Mouse (Mus musculus) limb, embryonic 11.5 days (tissue): ENCODE measurements at regions not wholly inside any gene's neighbourhood (a gene's known extent, or its start where the extent isn't known, plus 50 kb on each side); places are given as distances from the start of the nearest gene placed in this dataset.

Experiments
- ATAC-seq: fragments of 200-750 bp; cut with Nextera tagmentation; 2 replicates; pipeline ENCODE4 v1.8.0; 2017; ENCODE audit warnings: low read depth; ENCODE audit not compliant: insufficient number of reproducible peaks, low FRiP score, low TSS enrichment
- DNase-seq: peaks from one replicate; pipeline ENCODE4 v3.0.0-alpha.2; 2015; ENCODE audit warnings: low spot score
- H3K27ac ChIP-seq: fragments of 300-500 bp; sonication (generic); replicated peaks from 2 replicates; pipeline ENCODE4 v1.5.1; 2014; ENCODE audit warnings: low read depth, mild to moderate bottlenecking, low read length
- H3K27me3 ChIP-seq: fragments of 300-500 bp; sonication (generic); 2 replicates; pipeline ENCODE4 v1.6.1; 2014; ENCODE audit warnings: mild to moderate bottlenecking, low read length, mixed read lengths; ENCODE audit not compliant: control insufficient read depth, insufficient read depth
- H3K36me3 ChIP-seq: fragments of 300-500 bp; sonication (generic); 2 replicates; pipeline ENCODE4 v1.6.1; 2014; ENCODE audit warnings: mild to moderate bottlenecking, low read length, moderate library complexity, mixed read lengths; ENCODE audit not compliant: control insufficient read depth, insufficient read depth
- H3K4me1 ChIP-seq: fragments of 300-500 bp; sonication (generic); 2 replicates; pipeline ENCODE4 v1.6.1; 2014; ENCODE audit warnings: low read length, mixed read lengths; ENCODE audit not compliant: control insufficient read depth, insufficient read depth
- H3K4me2 ChIP-seq: fragments of 300-500 bp; sonication (generic); 2 replicates; pipeline ENCODE4 v1.6.1; 2014; ENCODE audit warnings: low read depth, mild to moderate bottlenecking, moderate library complexity; ENCODE audit not compliant: severe bottlenecking
- H3K4me3 ChIP-seq: fragments of 300-500 bp; sonication (generic); 2 replicates; pipeline ENCODE4 v1.5.1; 2014; ENCODE audit warnings: low read depth, low read length
- H3K9ac ChIP-seq: fragments of 300-500 bp; sonication (generic); 2 replicates; pipeline ENCODE4 v1.6.1; 2014; ENCODE audit warnings: mild to moderate bottlenecking, low read length
- H3K9me3 ChIP-seq: fragments of 300-500 bp; sonication (generic); 2 replicates; pipeline ENCODE4 v1.6.1; 2016; ENCODE audit warnings: low read length; ENCODE audit not compliant: control insufficient read depth
- WGBS: fragments of 180-500 bp; shearing (Covaris S2); extraction: QIAGEN DNeasy Blood & Tissue Kit; methylation state at CpG from one replicate; pipeline ENCODE4 v1.1.7; 2014; 5-methylcytosine and 5-hydroxymethylcytosine counted together

- DNase-seq = no peak
- 85% methylated on average over 9 of the region's 9 CpGs for WGBS
- Histone ChIP-seq H3K36me3 (no peaks in the 10 kb centered on the region), H3K4me2 (no peak overlapping the region), H3K4me3 (no peak overlapping the region), H3K4me1 (no peaks in the 10 kb centered on the region), H3K9ac (no peak overlapping the region), H3K27ac (no peak overlapping the region), H3K9me3 (no peaks in the 10 kb centered on the region), H3K27me3 (no peaks in the 10 kb centered on the region)
- ATAC-seq = no peak
Measured at GRCm38 (mm10) chr13:42391330-42392005, 90.2 kb downstream of the Edn1 start.

- Histone ChIP-seq H3K27ac (no peak overlapping the region), H3K36me3 (no peaks in the 10 kb centered on the region), H3K9me3 (no peaks in the 10 kb centered on the region), H3K4me2 (no peak overlapping the region), H3K9ac (no peak overlapping the region), H3K4me1 (no peaks in the 10 kb centered on the region), H3K27me3 (no peaks in the 10 kb centered on the region), H3K4me3 (no peak overlapping the region)
- WGBS = 97% methylated on average over 7 of the region's 7 CpGs
- ATAC-seq = no peak
- DNase-seq = no peak
Measured at GRCm38 (mm10) chr13:42392701-42393100, 91.4 kb downstream of the Edn1 start.

DNA sequence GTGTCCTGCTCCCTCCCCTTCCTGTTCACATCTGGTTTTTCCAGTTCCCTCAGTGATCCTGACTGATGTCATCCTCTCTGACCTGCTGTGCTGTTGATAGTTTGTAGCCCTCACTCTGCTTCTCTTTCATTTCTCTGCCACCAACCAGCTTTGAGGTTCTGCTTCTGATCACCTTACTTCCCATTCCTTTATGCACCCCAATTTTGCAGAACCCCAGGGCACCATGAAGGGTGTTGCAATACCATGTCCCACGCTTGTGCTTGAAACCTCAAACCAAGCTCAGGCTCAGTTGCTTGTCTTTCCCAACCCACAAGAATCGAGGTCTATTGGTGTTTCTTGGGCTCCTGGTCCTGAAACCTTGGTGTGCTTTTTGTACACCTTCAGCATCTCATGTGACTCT, 93.3 kb downstream of the Edn1 start:
- no peak overlapping the region for H3K4me2 ChIP-seq
- H3K9me3 ChIP-seq = no peaks in the 10 kb centered on the region
- H3K27me3 ChIP-seq = no peaks in the 10 kb centered on the region
- 65% methylated on average over 2 of the region's 2 CpGs for WGBS
- H3K27ac ChIP-seq = no peak overlapping the region
- H3K4me3 ChIP-seq = no peak overlapping the region
- H3K36me3 ChIP-seq = no peaks in the 10 kb centered on the region
- no peaks in the 10 kb centered on the region for H3K4me1 ChIP-seq
- DNase-seq = no peak
- no peak overlapping the region for H3K9ac ChIP-seq
- no peak for ATAC-seq

DNA sequence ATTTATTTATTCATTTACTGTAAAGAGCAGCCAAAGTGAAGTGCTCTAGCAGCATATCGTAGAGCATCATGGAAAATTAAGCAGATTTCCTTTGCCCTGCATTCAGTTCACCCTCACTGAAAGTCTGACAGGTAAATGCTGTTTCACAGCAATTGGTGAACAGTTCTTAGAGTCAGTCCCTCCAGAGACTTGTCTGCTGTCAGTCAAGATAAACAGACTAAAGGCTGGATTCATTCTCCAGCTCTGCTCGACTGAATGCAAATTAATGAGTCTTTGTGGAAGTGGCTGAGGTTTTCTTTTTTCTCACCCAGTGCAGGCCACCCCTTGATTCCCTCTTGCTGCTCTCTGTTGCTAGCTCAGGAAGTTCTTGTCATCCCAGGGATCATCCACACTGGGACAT, 100.2 kb downstream of the Edn1 start:
- 64% methylated on average over 2 of the region's 2 CpGs for WGBS

DNA sequence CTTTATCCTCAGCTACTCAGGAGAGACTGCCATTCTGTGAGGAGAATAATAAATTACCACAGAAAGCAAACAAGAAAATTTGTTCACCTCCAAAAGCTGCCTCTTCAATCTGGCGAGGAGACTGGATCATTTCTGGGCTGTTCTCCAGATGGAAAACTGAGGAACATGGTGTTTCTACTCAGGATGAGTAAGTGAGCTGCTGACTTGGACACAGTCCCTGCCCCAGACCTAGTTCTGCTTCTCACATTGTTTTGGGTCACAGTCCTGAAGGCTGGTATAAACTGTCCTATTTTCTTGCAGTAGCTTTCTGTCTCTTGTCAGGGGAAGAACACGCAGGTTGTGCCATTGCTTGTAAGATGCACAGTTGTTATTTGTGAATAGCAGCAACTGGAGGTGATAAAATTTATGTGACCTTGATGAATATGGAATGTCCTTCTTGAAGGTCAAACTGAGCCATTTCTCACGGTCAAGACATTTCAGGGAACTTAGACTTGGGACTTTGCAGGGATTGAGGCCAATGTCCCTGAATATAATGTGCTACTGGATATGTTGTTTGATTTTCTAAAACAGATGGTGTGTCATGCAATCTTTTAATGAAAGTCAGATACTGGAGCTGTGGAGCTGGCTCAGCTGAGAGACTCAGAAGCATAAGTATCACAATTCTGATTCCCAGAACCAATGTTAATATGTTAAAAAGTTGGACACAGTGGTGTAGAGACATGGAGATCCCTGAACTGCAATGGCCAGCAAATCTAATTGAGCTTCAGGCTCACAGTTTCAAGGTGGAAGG, 102.2 kb downstream of the Edn1 start:
- no peak for DNase-seq

More for the DNA sequence above, 100.2 kb downstream of the Edn1 start:
- DNase-seq = no peak
- H3K4me3 ChIP-seq = no peak overlapping the region
- H3K4me1 ChIP-seq = no peaks in the 10 kb centered on the region
- no peak overlapping the region for H3K27ac ChIP-seq
- ATAC-seq = no peak
- H3K9me3 ChIP-seq = no peaks in the 10 kb centered on the region
- no peaks in the 10 kb centered on the region for H3K36me3 ChIP-seq
- no peak overlapping the region for H3K9ac ChIP-seq
- H3K27me3 ChIP-seq = no peaks in the 10 kb centered on the region
- H3K4me2 ChIP-seq = no peak overlapping the region

DNA sequence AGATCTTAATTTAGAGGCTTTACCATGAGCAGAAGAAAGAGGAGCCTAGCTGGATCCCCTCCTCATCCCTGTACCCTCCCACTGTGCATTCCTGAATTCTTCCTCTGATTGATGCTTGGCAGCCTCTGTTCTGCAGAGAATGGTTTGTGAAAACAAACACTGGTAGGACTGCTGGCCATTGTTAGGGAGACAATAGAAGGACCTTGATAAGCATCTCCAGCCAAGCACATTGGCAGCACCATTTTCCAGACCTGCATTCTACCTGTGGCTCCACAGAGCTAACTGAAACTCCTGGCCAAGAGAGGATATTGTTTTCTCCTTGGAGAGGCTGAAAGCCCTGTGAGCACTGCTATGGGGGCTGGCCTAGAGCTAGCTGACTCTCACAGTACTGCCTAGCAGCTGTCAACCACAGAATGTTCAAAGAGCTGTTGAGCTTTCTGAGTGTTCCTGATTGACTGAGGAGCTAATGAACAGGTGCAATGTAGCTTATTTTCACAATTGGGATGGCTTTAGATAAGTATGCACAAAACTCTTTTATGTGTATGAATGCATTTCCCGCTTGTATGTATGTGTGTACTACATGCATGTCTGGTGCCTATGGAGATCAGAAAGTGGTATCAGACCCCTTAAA, 111.5 kb downstream of the Edn1 start:
- Histone ChIP-seq H3K4me3 (no peak overlapping the region), H3K4me1 (no peaks in the 10 kb centered on the region), H3K36me3 (no peaks in the 10 kb centered on the region), H3K27me3 (no peaks in the 10 kb centered on the region), H3K9ac (no peak overlapping the region), H3K4me2 (no peak overlapping the region), H3K9me3 (no peaks in the 10 kb centered on the region), H3K27ac (no peak overlapping the region)
- ATAC-seq = no peak
- no peak for DNase-seq
- 92% methylated on average over 1 of the region's 1 CpGs for WGBS

More for the DNA sequence above, 102.2 kb downstream of the Edn1 start:
- WGBS = 84% methylated on average over 3 of the region's 3 CpGs
- H3K4me3 ChIP-seq = no peak overlapping the region
- H3K4me2 ChIP-seq = no peak overlapping the region
- no peaks in the 10 kb centered on the region for H3K9me3 ChIP-seq
- H3K36me3 ChIP-seq = no peaks in the 10 kb centered on the region
- H3K27me3 ChIP-seq = no peaks in the 10 kb centered on the region
- H3K4me1 ChIP-seq = no peaks in the 10 kb centered on the region
- no peak overlapping the region for H3K9ac ChIP-seq
- ATAC-seq = no peak
- H3K27ac ChIP-seq = no peak overlapping the region

DNA sequence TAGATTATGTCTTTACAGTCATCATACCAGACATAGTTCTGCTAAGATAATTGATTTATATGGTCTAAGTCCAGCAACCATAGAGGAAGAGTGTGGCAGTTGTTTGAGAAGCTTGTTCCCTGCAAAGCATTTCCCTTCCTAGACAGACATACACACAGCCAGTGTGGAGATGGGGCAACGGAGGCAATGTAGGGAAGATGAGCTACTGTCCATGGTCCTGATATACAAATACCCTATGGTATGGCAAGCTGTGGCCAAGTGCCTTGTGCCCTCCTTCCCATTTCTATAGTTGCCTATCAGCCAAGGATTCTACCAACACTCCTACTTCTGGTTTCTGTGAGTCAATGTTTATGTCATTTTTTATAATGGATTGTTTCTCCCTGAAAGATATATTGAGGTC, 145.6 kb downstream of the Edn1 start:
- WGBS = 5% methylated on average over 1 of the region's 1 CpGs

DNA sequence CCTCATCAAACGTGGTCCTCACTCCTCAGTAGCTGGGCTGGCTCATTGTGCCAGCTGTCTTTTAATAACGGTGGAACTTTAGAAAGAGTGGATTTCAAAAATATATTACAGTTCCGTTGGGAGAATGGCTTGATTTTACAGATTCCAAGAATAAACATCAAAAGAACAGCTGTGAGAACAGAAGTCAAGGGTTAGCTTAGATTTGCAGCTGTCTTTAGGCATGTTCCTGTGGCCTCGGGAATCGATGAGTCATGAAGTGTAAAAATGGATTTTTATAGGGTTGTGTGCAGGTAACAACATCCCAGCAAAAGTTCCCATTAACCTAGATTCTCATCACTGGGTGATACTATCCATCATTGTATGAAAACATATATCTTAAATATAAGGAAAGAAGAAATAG, 152.4 kb downstream of the Edn1 start:
- DNase-seq (no peak), ATAC-seq (no peak)
- H3K9ac ChIP-seq = no peak overlapping the region
- H3K9me3 ChIP-seq = no peaks in the 10 kb centered on the region
- H3K4me2 ChIP-seq = no peak overlapping the region
- 80% methylated on average over 5 of the region's 5 CpGs for WGBS
- no peaks in the 10 kb centered on the region for H3K36me3 ChIP-seq
- H3K4me1 ChIP-seq = no peaks in the 10 kb centered on the region
- no peak overlapping the region for H3K4me3 ChIP-seq
- H3K27ac ChIP-seq = no peak overlapping the region
- H3K27me3 ChIP-seq = no peaks in the 10 kb centered on the region

More for the DNA sequence above, 145.6 kb downstream of the Edn1 start:
- Histone ChIP-seq H3K36me3 (no peaks in the 10 kb centered on the region), H3K4me3 (no peak overlapping the region), H3K4me1 (no peaks in the 10 kb centered on the region), H3K9ac (no peak overlapping the region), H3K27me3 (no peaks in the 10 kb centered on the region), H3K27ac (no peak overlapping the region), H3K9me3 (no peaks in the 10 kb centered on the region), H3K4me2 (no peak overlapping the region)
- no peak for ATAC-seq
- no peak for DNase-seq
